Mouse (Mus musculus) regulatory T cell (primary cell): ENCODE measurements around the gene Fkbpl.

ENCODE experiments used
- in situ Hi-C: fragments of 300-600 bp; cut with MboI, MseI; formaldehyde crosslinking; loops from one replicate; pipeline ENCODE4 v1.15.1; 2025; ENCODE audit warnings: high pct_unique_total_duplicates

Gene Fkbpl

GRCm38 (mm10) chr17:34645831-34646511 lies 1.4 kb downstream of the Fkbpl start:
- in situ Hi-C loops = loop anchor here (10.0 kb wide), 1 partner anchor 611 kb away; the partner anchor contains the start of genes Col11a2, Rxrb and Slc39a7

DNA sequence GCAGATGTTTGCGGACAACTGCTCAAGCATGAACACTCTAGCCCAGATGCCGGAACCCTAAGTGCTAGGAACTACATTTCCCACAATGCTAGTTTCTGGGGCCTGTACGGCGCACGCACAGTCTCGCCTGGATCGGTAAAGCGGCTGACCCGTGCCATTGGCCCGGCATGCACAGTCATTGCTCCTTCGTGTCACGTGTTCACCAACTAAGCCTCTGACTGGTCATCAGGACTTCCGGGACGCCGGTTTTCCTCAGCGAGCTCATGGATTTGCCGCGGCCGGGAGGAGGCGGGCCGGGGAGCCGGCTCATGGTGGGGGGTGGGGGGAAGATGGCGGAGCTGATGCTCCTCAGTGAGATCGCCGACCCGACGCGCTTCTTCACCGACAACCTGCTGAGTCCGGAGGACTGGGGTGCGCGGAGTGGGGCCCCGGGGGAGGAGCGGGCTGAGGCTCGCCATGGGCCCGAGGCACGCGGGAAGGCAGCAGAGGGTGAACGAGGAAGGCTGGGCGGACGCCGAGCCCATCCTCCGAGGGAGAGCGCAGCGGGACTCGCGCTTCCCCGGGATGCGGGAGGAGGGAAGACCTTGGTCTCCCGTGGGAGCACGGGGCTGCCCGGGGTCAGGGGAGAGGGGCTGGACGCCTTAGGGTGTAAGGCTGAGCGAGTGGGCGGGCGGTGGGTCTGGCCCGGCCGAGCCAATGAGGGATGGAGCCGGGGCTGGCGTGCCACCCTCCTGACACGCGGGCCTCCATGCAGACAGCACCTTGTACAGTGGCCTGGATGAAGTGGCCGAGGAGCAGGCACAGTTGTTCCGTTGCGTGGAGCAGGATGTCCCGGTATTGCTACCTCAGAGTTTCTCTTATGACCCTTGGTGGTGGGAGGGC lies 2.6 kb downstream of the Fkbpl start, which contains the start of gene Atf6b:
Atf6b (plus strand) TSS at position 241 of the 882 bp plus-strand sequence.
- in situ Hi-C loops = loop anchor here (10.0 kb wide), 1 partner anchor 612 kb away; the partner anchor contains the start of genes Col11a2, Rxrb and Slc39a7

- in situ Hi-C loops = loop anchor here (10.0 kb wide), 1 partner anchor 614 kb away; the partner anchor contains the start of genes Col11a2, Rxrb and Slc39a7
Observed at GRCm38 (mm10) chr17:34648141-34648890, 3.8 kb downstream of the Fkbpl start.

GRCm38 (mm10) chr17:34649106-34649864 lies 4.7 kb downstream of the Fkbpl start:
- in situ Hi-C loops = loop anchor here (10.0 kb wide), 1 partner anchor 614 kb away; the partner anchor contains the start of genes Col11a2, Rxrb and Slc39a7

- in situ Hi-C loops = no loop called here
Observed at GRCm38 (mm10) chr17:34650781-34651180, 6.2 kb downstream of the Fkbpl start.

DNA sequence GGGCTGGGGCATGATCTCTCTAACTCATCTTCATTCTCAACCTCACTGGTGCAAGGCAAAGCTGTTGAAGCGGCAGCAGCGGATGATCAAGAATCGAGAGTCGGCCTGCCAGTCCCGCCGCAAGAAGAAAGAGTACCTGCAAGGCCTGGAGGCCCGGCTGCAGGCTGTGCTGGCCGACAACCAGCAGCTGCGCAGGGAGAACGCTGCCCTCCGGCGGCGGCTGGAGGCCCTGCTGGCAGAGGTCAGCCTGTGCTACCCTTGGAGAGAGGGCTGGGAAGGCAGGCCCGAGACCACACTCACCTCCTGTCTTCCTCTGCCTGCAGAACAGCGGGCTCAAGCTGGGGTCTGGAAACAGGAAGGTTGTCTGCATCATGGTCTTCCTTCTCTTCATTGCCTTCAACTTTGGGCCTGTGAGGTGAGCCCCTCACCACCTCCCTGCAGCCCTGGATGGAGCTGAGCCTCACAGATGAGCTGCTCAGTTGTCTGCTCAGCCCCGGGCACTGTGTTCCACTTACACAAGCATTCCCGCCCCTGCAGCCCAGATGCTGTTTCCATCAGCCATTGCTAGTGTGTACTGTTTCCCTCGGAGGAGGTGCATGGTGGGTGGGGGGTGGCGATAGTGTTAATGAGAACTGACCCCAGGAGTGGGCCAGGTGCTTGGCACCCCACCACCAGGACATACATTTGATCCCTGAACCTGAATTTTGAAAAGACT lies 7.1 kb downstream of the Fkbpl start:
- in situ Hi-C loops = no loop called here

DNA sequence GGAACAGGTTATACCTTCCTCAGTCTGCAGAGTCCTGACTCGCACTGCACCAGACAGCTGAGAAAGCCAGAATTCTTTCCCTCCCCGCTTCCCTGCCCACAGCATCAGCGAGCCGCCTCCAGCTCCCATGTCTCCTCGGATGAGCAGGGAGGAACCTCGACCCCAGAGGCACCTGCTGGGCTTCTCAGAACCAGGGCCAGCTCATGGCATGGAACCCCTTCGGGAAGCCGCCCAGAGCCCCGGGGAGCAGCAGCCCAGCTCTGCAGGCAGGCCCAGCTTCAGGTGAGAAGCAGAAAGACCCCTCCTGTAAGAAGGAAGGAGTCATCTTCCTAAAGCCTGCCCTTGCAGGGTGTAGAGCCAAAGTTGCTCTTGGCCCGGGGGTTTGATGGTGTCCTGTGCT lies 8.0 kb downstream of the Fkbpl start:
- in situ Hi-C loops = no loop called here

DNA sequence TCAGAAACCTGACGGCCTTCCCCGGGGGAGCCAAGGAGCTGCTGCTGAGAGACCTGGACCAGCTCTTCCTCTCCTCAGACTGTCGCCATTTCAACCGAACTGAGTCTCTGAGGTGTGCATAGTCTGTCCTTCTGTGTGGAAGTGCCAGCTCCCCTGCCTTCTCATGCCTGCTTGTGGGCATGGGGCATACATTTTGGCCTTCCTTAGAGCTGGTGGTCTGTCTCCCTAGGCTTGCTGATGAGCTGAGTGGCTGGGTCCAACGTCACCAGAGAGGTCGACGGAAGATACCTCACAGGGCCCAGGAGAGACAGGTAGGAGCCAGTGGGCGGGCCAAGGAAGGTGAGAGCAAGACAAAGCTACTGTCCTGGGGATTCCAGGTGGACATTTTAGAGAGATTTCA lies 8.4 kb downstream of the Fkbpl start:
- in situ Hi-C loops = no loop called here

GRCm38 (mm10) chr17:34653746-34654285 lies 9.3 kb downstream of the Fkbpl start:
- in situ Hi-C loops = no loop called here

DNA sequence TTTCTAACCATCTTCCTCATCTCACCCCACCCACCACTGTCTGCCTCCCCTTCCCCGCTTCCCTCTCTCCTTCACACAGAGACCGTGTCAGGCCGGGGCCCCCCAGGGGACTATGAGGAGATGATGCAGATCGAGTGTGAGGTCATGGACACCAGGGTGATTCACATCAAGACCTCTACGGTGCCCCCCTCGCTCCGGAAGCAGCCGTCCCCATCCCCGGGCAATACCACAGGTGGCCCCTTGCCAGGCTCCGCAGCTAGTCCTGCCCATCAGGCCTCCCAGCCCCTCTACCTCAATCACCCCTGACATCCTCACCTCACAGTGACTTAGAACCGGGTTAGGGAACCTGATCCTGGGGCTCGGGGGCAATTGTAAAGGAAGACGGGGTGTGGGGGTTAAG lies 9.8 kb downstream of the Fkbpl start:
- in situ Hi-C loops = no loop called here

DNA sequence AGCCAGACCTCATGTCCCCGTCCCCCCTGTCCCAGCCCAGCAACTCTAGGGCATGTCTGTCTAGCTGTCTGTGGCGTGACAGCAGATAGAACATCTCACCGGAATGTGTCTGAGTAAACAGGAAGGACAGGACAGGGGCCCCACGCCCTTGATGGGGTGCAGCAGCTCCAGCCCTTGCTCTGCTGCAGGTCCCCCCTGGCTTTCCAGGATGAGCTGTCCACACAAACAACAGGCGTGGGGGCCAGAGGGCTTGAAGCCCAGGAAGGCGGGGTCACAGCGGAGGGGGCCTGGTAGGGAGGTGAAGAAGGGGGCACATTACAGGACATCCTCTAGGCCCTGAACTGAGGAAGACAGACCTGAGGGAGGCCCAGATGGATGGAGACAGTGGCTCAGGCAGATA lies 10.6 kb downstream of the Fkbpl start:
- in situ Hi-C loops = no loop called here

DNA sequence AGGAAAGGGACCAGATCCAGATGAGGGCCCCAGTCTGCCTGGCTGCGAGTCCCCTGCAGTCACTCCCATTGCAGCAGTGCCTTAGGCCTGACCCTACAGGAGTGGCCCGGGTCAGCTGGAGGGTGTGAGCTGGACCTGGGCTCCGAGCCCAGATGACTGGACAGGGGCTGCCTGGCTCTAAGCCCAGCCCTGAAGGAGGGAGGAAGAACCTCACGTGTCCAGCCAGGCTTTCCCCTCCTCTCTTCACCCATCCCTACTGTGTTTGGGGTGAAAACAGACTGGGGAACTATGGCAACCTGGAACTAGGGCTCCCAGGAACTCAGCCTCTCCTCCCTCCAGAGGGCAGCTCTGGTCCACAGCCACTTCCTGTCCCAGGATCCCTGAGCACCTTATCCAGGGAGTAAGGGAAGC lies 11.0 kb downstream of the Fkbpl start:
- in situ Hi-C loops = no loop called here

DNA sequence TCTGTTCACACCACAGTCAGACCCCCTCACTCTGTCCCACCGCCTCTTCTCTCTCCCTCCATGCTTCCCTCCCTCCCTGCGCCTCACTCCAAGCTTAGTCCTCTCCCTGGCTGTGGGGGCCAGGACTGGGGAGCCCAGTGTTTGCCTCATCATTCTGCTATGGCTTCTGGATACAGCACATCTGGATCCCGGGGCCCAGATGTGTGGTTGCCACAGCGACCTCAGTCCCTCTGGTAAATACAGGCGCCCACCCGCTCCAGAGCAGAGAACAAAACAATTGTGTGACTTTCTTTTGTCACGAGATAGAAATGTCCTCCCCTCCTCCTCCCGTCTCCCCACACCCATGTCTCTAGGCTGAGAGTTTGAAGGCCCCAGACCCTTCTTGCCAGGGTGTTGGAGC lies 12.1 kb downstream of the Fkbpl start:
- in situ Hi-C loops = no loop called here

GRCm38 (mm10) chr17:34657271-34657670 lies 12.7 kb downstream of the Fkbpl start:
- in situ Hi-C loops = no loop called here

- in situ Hi-C loops = no loop called here
Observed at GRCm38 (mm10) chr17:34658145-34658544, 13.6 kb downstream of the Fkbpl start.

- in situ Hi-C loops = no loop called here
Observed at GRCm38 (mm10) chr17:34658591-34658990, 14.0 kb downstream of the Fkbpl start.

- in situ Hi-C loops = no loop called here
Observed at GRCm38 (mm10) chr17:34659181-34659896, 14.8 kb downstream of the Fkbpl start.

DNA sequence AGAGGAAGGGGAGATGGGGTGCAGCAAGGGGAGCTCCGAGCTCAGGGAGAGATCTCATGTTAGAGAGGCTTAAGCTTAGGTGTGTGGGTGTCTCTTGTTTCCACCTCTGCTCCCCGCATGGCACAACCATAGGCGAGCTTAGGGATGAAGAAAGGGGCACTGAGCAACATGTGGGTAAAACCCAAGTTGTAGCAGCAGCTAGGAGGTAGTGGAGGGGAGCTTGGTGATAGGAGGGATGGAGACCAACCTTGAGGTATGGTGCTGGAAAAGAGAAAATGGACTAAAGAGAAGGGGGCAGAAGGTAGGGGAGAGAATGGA lies 15.3 kb downstream of the Fkbpl start:
- in situ Hi-C loops = loop anchor here (5.0 kb wide), 1 partner anchor 48 kb away; no protein-coding TSS in a partner anchor

DNA sequence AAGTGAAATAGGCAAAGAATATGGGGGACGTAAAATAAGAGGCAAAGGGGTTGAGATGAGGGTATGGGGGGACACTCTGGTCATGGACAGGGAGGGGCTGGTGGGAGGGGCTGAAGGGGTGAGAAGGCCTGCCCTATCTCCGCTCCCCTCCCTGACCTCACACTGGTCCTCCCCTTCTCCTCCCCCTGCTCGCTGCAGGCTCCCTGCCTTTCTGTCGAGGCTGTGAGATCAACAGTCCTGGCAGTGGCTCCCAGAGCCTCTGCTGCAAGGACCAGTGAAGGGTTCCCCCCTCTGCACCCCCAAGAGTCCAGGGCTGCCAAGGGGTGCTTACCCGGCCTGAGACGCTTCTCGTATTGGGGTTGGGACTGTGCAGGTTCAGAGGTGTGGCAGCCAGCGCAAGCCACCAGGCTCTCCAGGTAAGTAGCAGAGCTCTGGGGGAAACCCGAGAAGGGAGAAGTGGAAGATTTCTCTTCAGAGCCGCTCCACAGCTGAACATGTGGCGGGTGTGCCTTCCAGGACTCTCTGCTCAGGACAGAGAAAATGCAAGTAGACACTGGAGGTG lies 15.8 kb downstream of the Fkbpl start:
- in situ Hi-C loops = loop anchor here (5.0 kb wide), 1 partner anchor 48 kb away; no protein-coding TSS in a partner anchor
